Mouse (Mus musculus) intestine, embryonic 14.5 days (tissue): ENCODE measurements around the gene Gm49450. TPM values are rescaled to one million over a fixed set of nuclear protein-coding genes. Genes with fewer than 3 reads are reported as not detected.

Source experiments
- ATAC-seq: fragments of 200-750 bp; cut with Nextera tagmentation; replicated peaks from 2 replicates; pipeline ENCODE4 v1.8.0; 2017; ENCODE audit warnings: low read depth, moderate number of reproducible peaks, moderate TSS enrichment, moderate library complexity; ENCODE audit not compliant: low FRiP score, low TSS enrichment
- DNase-seq: peaks from one replicate; pipeline ENCODE4 v3.0.0-alpha.2; 2018; ENCODE audit warnings: low spot score
- H3K27ac ChIP-seq: fragments of 300-500 bp; sonication (generic); 2 replicates; pipeline ENCODE4 v1.5.1; 2014; ENCODE audit warnings: low read depth, mild to moderate bottlenecking, control low read depth
- H3K27me3 ChIP-seq: fragments of 300-500 bp; sonication (generic); replicated peaks from 2 replicates; pipeline ENCODE4 v1.6.1; 2014; ENCODE audit warnings: low read length, control low read depth; ENCODE audit not compliant: control insufficient read depth, insufficient read depth
- H3K36me3 ChIP-seq: fragments of 300-500 bp; sonication (generic); 2 replicates; pipeline ENCODE4 v1.6.1; 2014; ENCODE audit warnings: low read length, control low read depth; ENCODE audit not compliant: control insufficient read depth, insufficient read depth
- H3K4me1 ChIP-seq: fragments of 300-500 bp; sonication (generic); replicated peaks from 2 replicates; pipeline ENCODE4 v1.6.1; 2014; ENCODE audit warnings: low read length, control low read depth, mixed read lengths; ENCODE audit not compliant: control insufficient read depth, insufficient read depth
- H3K4me2 ChIP-seq: fragments of 300-500 bp; sonication (generic); 2 replicates; pipeline ENCODE4 v1.6.1; 2014; ENCODE audit warnings: low read length
- H3K4me3 ChIP-seq: fragments of 300-500 bp; sonication (generic); 2 replicates; pipeline ENCODE4 v1.5.1; 2014; ENCODE audit warnings: low read depth, low read length, control low read depth, mixed read lengths
- H3K9ac ChIP-seq: fragments of 300-500 bp; sonication (generic); 2 replicates; pipeline ENCODE4 v1.6.1; 2014; ENCODE audit warnings: mild to moderate bottlenecking, low read length
- H3K9me3 ChIP-seq: fragments of 300-500 bp; sonication (generic); 2 replicates; pipeline ENCODE4 v1.6.1; 2016; ENCODE audit warnings: low read length, control low read depth; ENCODE audit not compliant: control insufficient read depth
- WGBS: fragments of 180-500 bp; shearing (Covaris S2); extraction: QIAGEN DNeasy Blood & Tissue Kit; methylation state at CpG from one replicate; pipeline ENCODE4 v1.1.7; 2014; 5-methylcytosine and 5-hydroxymethylcytosine counted together
- polyA plus RNA-seq: library from polyadenylated mRNA; unstranded; fragments of >200 nt; fragmentation: Nextera tagmentation; extraction: Ambion mirVana; gene quantifications from 2 replicates; pipeline ENCODE4 v1.2.1, GENCODE M21; 2014

The Gm49450 gene
- polyA plus RNA-seq, result not detected in 2 replicates

- 7% methylated on average over 28 of the region's 28 CpGs for WGBS
- Histone ChIP-seq H3K9ac (peak within 1 kb of the TSS; percentile 95), H3K4me1 (peaks cover 13% of the 10 kb centered on the region; the same call in 1 of the 2 replicates), H3K27me3 (no peaks in the 10 kb centered on the region), H3K9me3 (no peaks in the 10 kb centered on the region), H3K27ac (peak within 1 kb of the TSS; percentile 98), H3K4me2 (peak within 1 kb of the TSS; percentile 70), H3K4me3 (peak within 1 kb of the TSS; percentile 92), H3K36me3 (peaks cover 9% of the 10 kb centered on the region; the same call in 1 of the 2 replicates)
- DNase-seq (peak; percentile 97), ATAC-seq (peak; percentile 96)
These were observed at the start of gene Gm49450, which contains the start of gene Tuba1a for GRCm38 (mm10) chr15:98953401-98954356. Gm49450 (minus strand) TSS chr15:98953551. Tuba1a (minus strand) TSS chr15:98953703.

- peaks cover 9% of the 10 kb centered on the region; the same call in 1 of the 2 replicates for H3K4me1 ChIP-seq
- DNase-seq (peak; percentile 70), ATAC-seq (peak; percentile 36; the same call in 1 of the 2 replicates)
- H3K4me3 ChIP-seq, result 0 out of 2 replicates have a peak overlapping the region, but pooled peaks have one; percentile 16
- no peaks in the 10 kb centered on the region for H3K27me3 ChIP-seq
- no peaks in the 10 kb centered on the region for H3K9me3 ChIP-seq
- H3K27ac ChIP-seq, result no peak overlapping the region
- H3K9ac ChIP-seq, result peak overlapping the region; percentile 3; the same call in 1 of the 2 replicates
- 8% methylated on average over 17 of the region's 17 CpGs for WGBS
- H3K36me3 ChIP-seq, result no peaks in the 10 kb centered on the region
- H3K4me2 ChIP-seq, result peak overlapping the region; percentile 43
These were observed 48.1 kb upstream of the Gm49450 start for GRCm38 (mm10) chr15:99001451-99001931.

GRCm38 (mm10) chr15:99000535-99001283 is 47.4 kb upstream of the Gm49450 start:
- no peak overlapping the region for H3K9ac ChIP-seq
- peak overlapping the region; percentile 43 for H3K4me2 ChIP-seq
- H3K27ac ChIP-seq, result no peak overlapping the region; the same call in 1 of the 2 replicates
- WGBS, result 41% methylated on average over 14 of the region's 14 CpGs
- H3K27me3 ChIP-seq, result no peaks in the 10 kb centered on the region
- H3K36me3 ChIP-seq, result no peaks in the 10 kb centered on the region
- H3K9me3 ChIP-seq, result no peaks in the 10 kb centered on the region
- H3K4me3 ChIP-seq, result no peak overlapping the region
- peaks cover 9% of the 10 kb centered on the region; the same call in 1 of the 2 replicates for H3K4me1 ChIP-seq
- 0 out of 2 replicates have a peak, but pooled peaks have one; percentile 5 for ATAC-seq
- peak; percentile 84 for DNase-seq

GRCm38 (mm10) chr15:98998775-98999157 is 45.4 kb upstream of the Gm49450 start:
- ATAC-seq (no peak), DNase-seq (no peak)
- Histone ChIP-seq H3K27me3 (no peaks in the 10 kb centered on the region), H3K9me3 (no peaks in the 10 kb centered on the region), H3K9ac (no peak overlapping the region), H3K4me3 (no peak overlapping the region), H3K4me2 (no peak overlapping the region), H3K27ac (no peak overlapping the region), H3K36me3 (no peaks in the 10 kb centered on the region), H3K4me1 (peaks cover 9% of the 10 kb centered on the region; the same call in 1 of the 2 replicates)
- WGBS, result 38% methylated on average over 6 of the region's 6 CpGs

GRCm38 (mm10) chr15:98997938-98998774 is 44.8 kb upstream of the Gm49450 start:
- DNase-seq, result no peak
- no peak for ATAC-seq
- Histone ChIP-seq H3K4me3 (no peak overlapping the region), H3K9me3 (no peaks in the 10 kb centered on the region), H3K4me1 (peaks cover 13% of the 10 kb centered on the region; the same call in 1 of the 2 replicates), H3K36me3 (no peaks in the 10 kb centered on the region), H3K27ac (no peak overlapping the region), H3K4me2 (no peak overlapping the region), H3K9ac (no peak overlapping the region), H3K27me3 (no peaks in the 10 kb centered on the region)
- WGBS, result 39% methylated on average over 13 of the region's 13 CpGs

GRCm38 (mm10) chr15:98996840-98997239 is 43.5 kb upstream of the Gm49450 start:
- peaks cover 15% of the 10 kb centered on the region for H3K4me1 ChIP-seq
- H3K36me3 ChIP-seq, result no peaks in the 10 kb centered on the region
- no peaks in the 10 kb centered on the region for H3K27me3 ChIP-seq
- WGBS, result 80% methylated on average over 7 of the region's 7 CpGs
- H3K4me2 ChIP-seq, result no peak overlapping the region
- ATAC-seq (no peak), DNase-seq (no peak)
- H3K27ac ChIP-seq, result no peak overlapping the region
- H3K4me3 ChIP-seq, result no peak overlapping the region
- no peak overlapping the region for H3K9ac ChIP-seq
- no peaks in the 10 kb centered on the region for H3K9me3 ChIP-seq

GRCm38 (mm10) chr15:98994957-98995520 is 41.7 kb upstream of the Gm49450 start:
- H3K4me2 ChIP-seq, result no peak overlapping the region
- H3K36me3 ChIP-seq, result no peaks in the 10 kb centered on the region
- DNase-seq, result no peak
- no peak overlapping the region for H3K4me3 ChIP-seq
- no peak for ATAC-seq
- 83% methylated on average over 9 of the region's 9 CpGs for WGBS
- no peaks in the 10 kb centered on the region for H3K27me3 ChIP-seq
- no peak overlapping the region for H3K27ac ChIP-seq
- H3K9me3 ChIP-seq, result no peaks in the 10 kb centered on the region
- H3K4me1 ChIP-seq, result peaks cover 18% of the 10 kb centered on the region
- H3K9ac ChIP-seq, result no peak overlapping the region
